Mouse (Mus musculus) liver, embryonic 12.5 days (tissue): ENCODE results near the gene Clk1. TPM values are rescaled to one million over a fixed set of nuclear protein-coding genes. Genes with fewer than 3 reads are reported as not detected.
A peak's percentile ranks its signal among the peaks of the same experiment; 100 is the strongest.

Experiments used
- ATAC-seq: fragments of 200-750 bp; cut with Nextera tagmentation; 2 replicates; pipeline ENCODE4 v1.8.0; 2017; ENCODE audit warnings: moderate number of reproducible peaks, mild to moderate bottlenecking, moderate library complexity
- H3K27ac ChIP-seq: fragments of 300-500 bp; sonication (generic); 2 replicates; pipeline ENCODE4 v1.5.1; 2016; ENCODE audit warnings: mild to moderate bottlenecking
- H3K27me3 ChIP-seq: fragments of 300-500 bp; sonication (generic); replicated peaks from 2 replicates; pipeline ENCODE4 v1.6.1; 2016; ENCODE audit warnings: mild to moderate bottlenecking, moderate library complexity
- H3K36me3 ChIP-seq: fragments of 300-500 bp; sonication (generic); 2 replicates; pipeline ENCODE4 v1.6.1; 2016; ENCODE audit warnings: mild to moderate bottlenecking, moderate library complexity
- H3K4me1 ChIP-seq: fragments of 300-500 bp; sonication (generic); 2 replicates; pipeline ENCODE4 v1.6.1; 2016
- H3K4me2 ChIP-seq: fragments of 300-500 bp; sonication (generic); 2 replicates; pipeline ENCODE4 v1.6.1; 2016; ENCODE audit warnings: mild to moderate bottlenecking, moderate library complexity
- H3K4me3 ChIP-seq: fragments of 300-500 bp; sonication (generic); 2 replicates; pipeline ENCODE4 v1.5.1; 2016; ENCODE audit warnings: mild to moderate bottlenecking, moderate library complexity
- H3K9ac ChIP-seq: fragments of 300-500 bp; sonication (generic); 2 replicates; pipeline ENCODE4 v1.6.1; 2016; ENCODE audit warnings: mild to moderate bottlenecking, moderate library complexity
- H3K9me3 ChIP-seq: fragments of 300-500 bp; sonication (generic); replicated peaks from 2 replicates; pipeline ENCODE4 v1.6.1; 2016; ENCODE audit warnings: mild to moderate bottlenecking, moderate library complexity
- WGBS: fragments of 180-500 bp; shearing (Covaris S2); methylation state at CpG from one replicate; pipeline ENCODE4 v1.1.7; 2016; ENCODE audit not compliant: insufficient replicate concordance; 5-methylcytosine and 5-hydroxymethylcytosine counted together
- polyA plus RNA-seq: library from polyadenylated mRNA; unstranded; fragments of >200 nt; fragmentation: Nextera tagmentation; extraction: Ambion mirVana; gene quantifications from 2 replicates; pipeline ENCODE4 v1.2.1, GENCODE M21; 2016

The Clk1 gene
- polyA plus RNA-seq, 1 experiment from 2014 or later: 96.2 TPM

DNA sequence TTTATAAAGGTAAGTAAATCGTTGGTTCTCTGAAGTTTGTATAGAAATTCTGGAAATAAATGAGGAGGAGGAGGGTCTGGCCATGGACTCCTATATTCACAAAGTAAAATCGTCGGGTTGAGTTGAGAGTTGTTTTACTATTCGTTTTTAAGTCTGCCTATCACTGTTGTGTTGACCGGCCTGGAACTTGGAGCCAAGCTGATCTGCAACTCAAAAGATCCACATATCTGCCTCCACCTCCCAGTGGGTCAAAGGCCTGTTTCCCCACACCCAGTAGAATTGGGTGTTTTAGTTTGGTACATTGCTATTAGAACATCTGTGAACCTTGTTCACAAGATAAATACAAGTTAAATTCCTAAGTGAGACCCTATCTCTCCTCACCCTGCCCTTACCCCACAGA, 20.1 kb downstream of the Clk1 start:
- WGBS: 86% methylated on average over 5 of the region's 5 CpGs
- Histone ChIP-seq H3K9me3 (no peaks in the 10 kb centered on the region), H3K4me3 (no peak overlapping the region), H3K36me3 (peaks cover 90% of the 10 kb centered on the region), H3K4me1 (no peaks in the 10 kb centered on the region), H3K27me3 (no peaks in the 10 kb centered on the region), H3K27ac (no peak overlapping the region), H3K9ac (no peak overlapping the region), H3K4me2 (no peak overlapping the region)
- no peak for ATAC-seq

DNA sequence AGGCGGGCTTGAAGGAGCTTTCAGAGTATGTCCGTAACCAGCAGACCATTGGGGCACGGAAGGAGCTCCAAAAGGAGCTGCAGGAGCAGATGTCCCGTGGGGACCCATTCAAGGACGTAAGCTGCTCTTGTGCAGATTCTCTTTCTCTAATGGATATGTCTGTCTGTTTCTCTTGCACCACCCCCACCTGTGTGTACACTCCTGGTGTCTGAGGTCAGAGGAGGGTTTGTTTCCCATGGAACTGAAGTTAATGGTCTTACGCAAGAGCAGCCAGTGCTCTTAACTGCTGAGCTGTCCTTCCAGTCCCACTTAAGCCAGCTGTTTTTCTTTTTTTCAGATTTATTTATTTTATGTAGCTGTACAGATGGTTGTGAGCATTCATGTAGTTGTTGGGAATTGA, 22.5 kb downstream of the Clk1 start:
- peak; percentile 73; the same call in 1 of the 2 replicates for ATAC-seq
- Histone ChIP-seq H3K27ac (no peak overlapping the region), H3K27me3 (no peaks in the 10 kb centered on the region), H3K9ac (no peak overlapping the region), H3K9me3 (no peaks in the 10 kb centered on the region), H3K4me2 (no peak overlapping the region), H3K4me3 (no peak overlapping the region), H3K36me3 (peaks cover 93% of the 10 kb centered on the region), H3K4me1 (peaks cover 1% of the 10 kb centered on the region; the same call in 1 of the 2 replicates)
- 83% methylated on average over 6 of the region's 6 CpGs for WGBS

DNA sequence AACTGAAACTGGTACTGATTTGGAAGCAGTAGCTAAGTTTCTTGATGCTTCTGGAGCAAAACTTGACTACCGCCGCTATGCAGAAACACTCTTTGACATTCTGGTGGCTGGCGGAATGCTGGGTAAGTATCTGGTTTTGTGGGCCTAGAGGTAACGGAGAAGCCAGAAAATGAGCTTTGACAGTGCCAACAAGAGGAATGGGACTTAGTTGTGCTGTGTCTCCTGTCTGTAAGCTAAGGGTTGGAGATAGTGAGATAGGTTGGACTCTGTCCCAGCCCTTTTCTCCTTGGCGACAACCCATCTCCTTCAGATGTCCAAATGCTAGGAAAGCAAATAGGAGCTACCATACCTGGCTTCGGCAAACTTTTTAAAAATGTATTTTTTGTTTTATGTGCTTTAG, 26.1 kb downstream of the Clk1 start:
- H3K27ac ChIP-seq: no peak overlapping the region
- no peaks in the 10 kb centered on the region for H3K27me3 ChIP-seq
- no peak overlapping the region for H3K9ac ChIP-seq
- no peak for ATAC-seq
- no peaks in the 10 kb centered on the region for H3K9me3 ChIP-seq
- H3K4me2 ChIP-seq: no peak overlapping the region
- H3K36me3 ChIP-seq: peaks cover 80% of the 10 kb centered on the region
- no peak overlapping the region for H3K4me3 ChIP-seq
- WGBS: 91% methylated on average over 6 of the region's 6 CpGs
- peaks cover 18% of the 10 kb centered on the region for H3K4me1 ChIP-seq

DNA sequence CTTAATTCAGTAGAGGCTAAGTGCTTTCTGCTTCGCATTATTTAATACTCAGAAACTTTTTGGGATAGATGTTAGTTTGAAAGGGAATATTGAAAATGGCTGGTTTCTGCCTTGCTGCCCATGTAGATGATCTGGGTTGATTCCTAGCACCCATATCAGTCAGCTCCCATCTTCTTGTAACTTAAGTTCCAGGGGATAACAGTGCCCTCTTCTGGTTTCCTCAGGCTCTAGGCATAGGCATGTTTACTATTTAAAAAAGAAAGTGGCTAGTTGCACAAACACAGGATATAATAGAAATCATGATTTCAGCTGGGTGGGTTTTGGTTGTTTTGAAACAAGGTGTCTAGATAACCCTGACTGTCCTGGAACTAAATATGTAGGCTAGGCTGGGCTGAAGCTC, 27.7 kb downstream of the Clk1 start:
- H3K27me3 ChIP-seq: no peaks in the 10 kb centered on the region
- no peak overlapping the region for H3K27ac ChIP-seq
- ATAC-seq: no peak
- no peaks in the 10 kb centered on the region for H3K9me3 ChIP-seq
- no peak overlapping the region for H3K4me2 ChIP-seq
- 93% methylated on average over 1 of the region's 1 CpGs for WGBS
- peaks cover 65% of the 10 kb centered on the region for H3K36me3 ChIP-seq
- no peak overlapping the region for H3K9ac ChIP-seq
- H3K4me3 ChIP-seq: no peak overlapping the region
- peaks cover 29% of the 10 kb centered on the region for H3K4me1 ChIP-seq

DNA sequence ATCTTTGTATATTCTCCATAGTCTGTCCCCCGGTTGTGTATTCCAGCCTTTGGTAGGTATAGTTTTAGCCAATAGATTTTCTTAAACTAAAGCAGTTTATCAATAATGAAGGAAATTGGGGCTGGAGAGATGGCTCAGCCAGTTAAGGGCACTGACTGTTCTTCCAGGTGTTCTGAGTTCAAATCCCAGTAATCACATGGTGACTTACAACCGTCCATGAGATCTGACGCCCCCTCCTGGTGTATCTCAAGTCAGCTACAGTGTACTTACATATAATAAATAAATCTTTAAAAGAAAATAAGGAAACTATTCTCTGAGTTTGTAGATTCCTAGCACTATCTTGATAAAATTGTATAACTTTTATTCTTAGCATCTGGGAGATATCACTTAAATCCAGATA, 28.5 kb downstream of the Clk1 start:
- Histone ChIP-seq H3K4me2 (no peak overlapping the region), H3K9ac (no peak overlapping the region), H3K9me3 (no peaks in the 10 kb centered on the region), H3K27ac (no peak overlapping the region), H3K4me1 (peaks cover 32% of the 10 kb centered on the region), H3K4me3 (no peak overlapping the region), H3K36me3 (peaks cover 56% of the 10 kb centered on the region), H3K27me3 (no peaks in the 10 kb centered on the region)
- WGBS: 78% methylated on average over 3 of the region's 3 CpGs
- no peak for ATAC-seq

DNA sequence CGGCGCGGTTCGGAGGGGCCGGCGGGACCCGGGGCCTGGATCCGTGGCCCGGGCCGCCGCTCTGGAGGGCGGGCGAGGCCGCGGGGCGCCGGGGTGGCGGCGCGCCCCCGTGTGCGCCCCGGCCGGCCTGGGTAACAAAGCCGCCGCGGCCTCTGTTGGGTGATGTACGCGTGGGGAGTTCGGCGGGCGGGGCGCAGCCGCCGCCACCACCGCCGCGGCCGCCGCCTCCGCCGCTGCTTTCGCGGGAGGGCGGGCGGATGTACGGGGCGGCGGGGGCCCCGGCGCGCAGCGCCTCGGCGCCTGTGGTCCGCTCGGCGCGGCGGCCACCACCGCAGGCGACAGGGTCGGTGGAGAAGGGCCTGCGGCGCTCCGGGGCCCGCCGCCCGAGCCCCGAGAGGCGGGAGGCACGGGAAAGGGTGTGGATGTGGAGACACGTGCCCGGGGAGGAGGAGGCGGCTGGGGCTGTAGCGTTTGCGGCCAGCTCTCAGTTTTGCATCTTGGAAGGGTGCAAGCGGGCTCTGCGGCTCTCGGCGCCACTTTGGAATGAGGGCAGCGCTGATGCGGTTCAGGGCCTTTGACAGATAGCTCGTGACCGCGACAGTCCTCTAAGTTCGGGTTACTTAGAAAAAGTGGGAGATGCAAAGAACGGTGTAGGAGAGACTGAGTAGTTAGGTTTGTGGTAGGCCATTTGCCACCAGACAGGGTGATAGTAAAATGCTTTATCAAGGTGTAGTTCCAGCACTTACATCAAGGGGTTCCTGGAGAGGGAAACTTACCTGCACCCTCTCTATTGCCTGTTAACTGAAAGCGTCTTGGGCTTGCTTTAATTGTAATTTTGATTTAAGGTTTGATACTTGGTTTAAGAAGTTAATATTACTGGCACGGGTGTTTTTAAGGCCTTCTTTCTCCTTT, 30.3 kb downstream of the Clk1 start:
- Histone ChIP-seq H3K27ac (peak overlapping the region; percentile 98), H3K4me2 (peak overlapping the region; percentile 88), H3K9ac (peak overlapping the region; percentile 96), H3K4me3 (peak overlapping the region; percentile 99), H3K4me1 (peaks cover 32% of the 10 kb centered on the region), H3K9me3 (no peaks in the 10 kb centered on the region), H3K36me3 (peaks cover 39% of the 10 kb centered on the region), H3K27me3 (no peaks in the 10 kb centered on the region)
- ATAC-seq: peak; percentile 72
- 1% methylated on average over 79 of the region's 90 CpGs for WGBS

DNA sequence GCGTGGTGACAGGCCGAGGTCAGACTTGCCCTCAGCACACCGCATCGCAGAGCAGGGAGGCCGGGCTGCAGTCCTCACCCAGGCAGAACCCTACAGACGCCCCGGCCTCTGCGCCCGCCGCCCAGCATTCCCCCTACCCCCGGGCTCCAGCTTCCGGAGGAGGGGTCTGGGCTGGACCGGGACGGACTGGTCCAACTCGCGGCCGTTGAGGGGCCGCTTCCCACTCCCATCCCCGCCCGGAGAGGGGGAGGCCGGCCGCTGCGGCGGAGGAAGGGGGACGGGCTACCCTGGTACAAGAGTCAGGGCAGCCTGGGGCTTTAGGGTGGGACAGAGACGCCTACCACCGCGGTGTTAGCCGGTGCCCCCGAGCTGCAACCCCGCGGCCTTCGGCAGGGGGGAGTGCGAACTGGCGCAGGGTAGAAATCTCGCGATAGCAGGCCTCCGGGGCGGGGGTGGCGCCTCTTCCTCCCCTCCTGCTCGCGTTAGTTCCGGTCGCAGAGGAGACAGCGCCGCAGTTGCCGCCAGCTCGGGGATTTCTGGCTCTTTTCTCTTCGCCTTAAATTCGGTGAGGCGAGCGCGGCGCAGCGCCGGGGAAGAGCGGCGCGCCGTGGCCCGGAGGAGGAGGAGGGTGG, 31.1 kb downstream of the Clk1 start, which contains the start of gene Bzw1:
TSS of gene Bzw1 (plus strand) at position 247 of the 632 bp plus-strand sequence.
- no peaks in the 10 kb centered on the region for H3K27me3 ChIP-seq

DNA sequence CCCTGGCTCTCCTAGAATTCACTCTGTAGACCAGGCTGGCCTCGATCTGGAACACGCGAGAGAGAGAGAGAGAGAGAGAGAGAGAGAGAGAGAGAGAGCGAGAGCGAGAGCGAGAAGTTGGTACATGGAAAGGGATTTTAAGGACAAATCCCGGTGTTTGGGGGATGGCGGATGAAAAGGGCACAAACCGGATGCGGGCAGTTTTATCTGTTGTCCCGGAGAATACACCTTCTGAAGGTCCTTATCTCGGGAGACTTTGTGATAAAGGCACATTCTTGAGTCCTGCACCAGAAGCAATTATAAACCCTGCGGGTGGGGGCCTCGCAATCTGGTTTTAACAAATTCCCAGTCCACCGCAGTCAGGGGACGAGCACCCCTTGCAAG, 31.6 kb downstream of the Clk1 start:
- under 1% methylated on average over 16 of the region's 16 CpGs for WGBS
- H3K4me3 ChIP-seq: peak overlapping the region; percentile 99
- H3K4me1 ChIP-seq: peaks cover 32% of the 10 kb centered on the region
- no peaks in the 10 kb centered on the region for H3K27me3 ChIP-seq
- peaks cover 26% of the 10 kb centered on the region for H3K36me3 ChIP-seq
- peak overlapping the region; percentile 98 for H3K27ac ChIP-seq
- peak overlapping the region; percentile 96 for H3K9ac ChIP-seq
- peak overlapping the region; percentile 88 for H3K4me2 ChIP-seq
- ATAC-seq: no peak
- no peaks in the 10 kb centered on the region for H3K9me3 ChIP-seq

More for the DNA sequence above, 31.1 kb downstream of the Clk1 start, which contains the start of gene Bzw1:
- H3K9ac ChIP-seq: peak within 1 kb of the TSS; percentile 96
- H3K4me1 ChIP-seq: peaks cover 32% of the 10 kb centered on the region
- peak within 1 kb of the TSS; percentile 99 for H3K4me3 ChIP-seq
- ATAC-seq: peak; percentile 93
- peaks cover 31% of the 10 kb centered on the region for H3K36me3 ChIP-seq
- peak within 1 kb of the TSS; percentile 88 for H3K4me2 ChIP-seq
- no peaks in the 10 kb centered on the region for H3K9me3 ChIP-seq
- H3K27ac ChIP-seq: peak within 1 kb of the TSS; percentile 98
- under 1% methylated on average over 48 of the region's 61 CpGs for WGBS

DNA sequence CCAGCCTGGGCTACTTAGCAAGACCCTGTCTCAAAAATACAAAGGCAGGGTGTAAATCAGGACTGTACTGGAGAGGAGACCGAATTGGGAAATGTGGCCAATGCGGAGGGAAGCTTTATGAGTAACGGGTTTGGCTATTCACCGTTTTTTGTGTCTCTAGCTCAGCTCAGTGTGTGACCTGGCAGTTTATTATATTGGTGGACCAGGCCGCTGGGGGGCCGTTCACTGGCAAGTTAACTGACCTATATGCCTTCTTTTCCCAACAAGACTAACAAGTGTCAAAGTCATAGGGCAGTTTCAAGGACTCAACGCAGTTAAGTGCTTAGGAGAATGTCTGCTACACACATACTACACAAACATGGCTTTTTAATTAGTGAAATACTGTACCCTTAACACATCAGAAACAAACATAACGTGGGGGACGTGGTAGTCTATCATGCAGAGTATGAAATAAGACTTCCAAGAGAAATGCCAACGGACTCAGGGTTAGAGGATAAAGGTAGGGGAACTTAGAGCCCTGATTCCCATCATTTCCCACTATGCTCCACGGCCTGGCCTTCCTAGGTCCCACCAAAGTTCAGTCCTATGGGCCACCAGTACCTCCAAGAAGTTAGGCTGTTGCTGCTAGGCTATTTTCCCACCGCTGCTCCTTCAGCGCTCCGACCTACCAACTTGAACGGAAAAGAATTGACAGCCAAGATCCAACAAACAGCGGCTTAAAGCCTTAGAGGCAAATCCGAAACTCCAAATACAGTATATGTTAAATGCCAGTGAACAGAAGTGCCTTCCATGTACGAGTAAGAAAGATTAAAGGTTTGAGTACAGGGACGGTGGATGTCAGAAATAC, 32.2 kb downstream of the Clk1 start:
- peak overlapping the region; percentile 88 for H3K4me2 ChIP-seq
- no peaks in the 10 kb centered on the region for H3K9me3 ChIP-seq
- no peaks in the 10 kb centered on the region for H3K27me3 ChIP-seq
- no peak for ATAC-seq
- 41% methylated on average over 19 of the region's 19 CpGs for WGBS
- H3K4me3 ChIP-seq: peak overlapping the region; percentile 99
- H3K9ac ChIP-seq: peak overlapping the region; percentile 96
- H3K27ac ChIP-seq: peak overlapping the region; percentile 98
- peaks cover 32% of the 10 kb centered on the region for H3K4me1 ChIP-seq
- H3K36me3 ChIP-seq: peaks cover 20% of the 10 kb centered on the region

DNA sequence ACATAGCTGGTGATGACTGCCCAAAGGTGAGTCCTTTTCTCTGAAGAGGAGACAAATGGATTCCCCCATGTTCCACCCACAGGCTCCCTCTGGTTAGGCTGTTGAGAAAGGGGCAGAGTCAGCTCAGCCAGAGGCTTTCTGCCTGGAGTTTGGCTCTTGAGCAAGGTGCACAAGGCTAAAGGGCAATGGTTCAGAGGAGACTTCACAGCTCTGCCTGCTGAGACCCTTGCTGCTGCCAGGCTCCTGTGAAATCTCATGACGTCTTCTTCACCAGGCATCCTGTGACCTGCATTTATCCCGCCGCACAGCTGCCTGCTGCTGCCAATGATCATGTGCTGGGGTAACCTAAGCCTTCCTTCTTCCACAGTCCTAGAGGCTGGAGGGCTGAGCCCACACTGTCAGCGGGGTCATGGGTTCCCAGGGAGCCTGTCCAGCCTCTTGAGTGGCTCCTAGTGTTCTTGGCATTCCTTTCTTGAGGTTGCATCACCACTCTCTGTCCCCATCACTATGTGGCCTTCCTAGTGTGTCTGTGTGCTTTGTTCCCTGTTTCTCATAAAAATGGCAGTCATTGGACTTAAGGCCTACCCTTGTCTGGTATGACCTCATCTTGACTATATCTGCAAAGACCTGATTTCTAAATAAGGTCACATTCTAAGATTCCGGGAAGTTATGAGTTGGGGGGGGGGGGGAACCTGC, 41.1 kb downstream of the Clk1 start:
- Histone ChIP-seq H3K9me3 (no peaks in the 10 kb centered on the region), H3K36me3 (no peaks in the 10 kb centered on the region), H3K27me3 (no peaks in the 10 kb centered on the region), H3K4me1 (no peaks in the 10 kb centered on the region), H3K9ac (no peak overlapping the region), H3K27ac (no peak overlapping the region), H3K4me3 (no peak overlapping the region), H3K4me2 (no peak overlapping the region)
- 62% methylated on average over 5 of the region's 5 CpGs for WGBS
- no peak for ATAC-seq

DNA sequence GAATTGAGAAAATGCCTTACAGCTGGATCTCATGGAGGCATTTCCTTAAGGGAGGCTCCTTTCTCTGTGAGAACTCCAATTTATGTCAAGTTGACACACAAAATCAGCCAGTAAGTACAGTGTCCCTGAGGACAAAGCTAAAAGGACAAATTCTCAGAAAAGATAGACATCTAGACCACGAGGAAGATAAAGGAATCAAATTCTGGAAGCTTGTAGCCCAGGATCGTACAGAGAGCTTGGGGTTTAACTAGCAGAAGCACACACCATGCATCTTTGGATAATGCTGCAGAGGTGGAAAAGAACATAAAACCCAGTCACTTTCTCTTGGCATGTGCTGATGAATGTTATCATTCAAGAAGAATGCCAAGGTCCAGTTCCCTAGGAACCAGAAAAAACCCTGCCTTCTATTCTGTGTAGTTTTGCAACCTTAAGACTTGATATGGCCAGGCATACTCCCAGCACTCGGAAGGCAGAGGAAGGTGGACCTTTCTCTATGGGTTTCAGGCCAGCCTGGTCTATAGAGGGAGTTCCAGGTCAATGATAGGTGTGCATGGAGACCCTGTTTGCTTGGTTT, 48.2 kb downstream of the Clk1 start:
- H3K4me2 ChIP-seq: no peak overlapping the region
- no peak for ATAC-seq
- H3K36me3 ChIP-seq: no peaks in the 10 kb centered on the region
- H3K4me3 ChIP-seq: no peak overlapping the region
- no peaks in the 10 kb centered on the region for H3K9me3 ChIP-seq
- no peak overlapping the region for H3K9ac ChIP-seq
- H3K27me3 ChIP-seq: no peaks in the 10 kb centered on the region
- WGBS: 42% methylated on average over 3 of the region's 3 CpGs
- no peaks in the 10 kb centered on the region for H3K4me1 ChIP-seq
- H3K27ac ChIP-seq: no peak overlapping the region
